Mouse (Mus musculus) liver, embryonic 11.5 days (tissue): ENCODE measurements around the gene Lrrc40. TPM values are rescaled to one million over a fixed set of nuclear protein-coding genes. Genes with fewer than 3 reads are reported as not detected.

Source experiments
- ATAC-seq: fragments of 200-750 bp; cut with Nextera tagmentation; replicated peaks from 2 replicates; pipeline ENCODE4 v1.8.0; 2017; ENCODE audit warnings: moderate number of reproducible peaks, mild to moderate bottlenecking, moderate TSS enrichment, moderate library complexity; ENCODE audit not compliant: low FRiP score
- DNase-seq: peaks from one replicate; pipeline ENCODE4 v3.0.0-alpha.2; 2017; ENCODE audit warnings: low spot score
- H3K27ac ChIP-seq: fragments of 300-500 bp; sonication (generic); 2 replicates; pipeline ENCODE4 v1.5.1; 2014; ENCODE audit warnings: mild to moderate bottlenecking, low read depth, low read length, control low read depth
- H3K27me3 ChIP-seq: fragments of 300-500 bp; sonication (generic); replicated peaks from 2 replicates; pipeline ENCODE4 v1.6.1; 2014; ENCODE audit warnings: low read length, mixed read lengths; ENCODE audit not compliant: control insufficient read depth, insufficient read depth
- H3K36me3 ChIP-seq: fragments of 300-500 bp; sonication (generic); 2 replicates; pipeline ENCODE4 v1.6.1; 2014; ENCODE audit warnings: mild to moderate bottlenecking, low read length, moderate library complexity, mixed read lengths; ENCODE audit not compliant: control insufficient read depth, insufficient read depth
- H3K4me1 ChIP-seq: fragments of 300-500 bp; sonication (generic); replicated peaks from 2 replicates; pipeline ENCODE4 v1.6.1; 2014; ENCODE audit warnings: low read length, mixed read lengths; ENCODE audit not compliant: control insufficient read depth, insufficient read depth
- H3K4me2 ChIP-seq: fragments of 300-500 bp; sonication (generic); 2 replicates; pipeline ENCODE4 v1.6.1; 2014; ENCODE audit warnings: mild to moderate bottlenecking, control low read depth, moderate library complexity
- H3K4me3 ChIP-seq: fragments of 300-500 bp; sonication (generic); 2 replicates; pipeline ENCODE4 v1.5.1; 2014; ENCODE audit warnings: low read depth, low read length, control low read depth
- H3K9ac ChIP-seq: fragments of 300-500 bp; sonication (generic); 2 replicates; pipeline ENCODE4 v1.6.1; 2014; ENCODE audit warnings: low read depth, low read length, control low read depth
- H3K9me3 ChIP-seq: fragments of 300-500 bp; sonication (generic); 2 replicates; pipeline ENCODE4 v1.6.1; 2016; ENCODE audit warnings: low read length, inconsistent platforms, mixed read lengths; ENCODE audit not compliant: control insufficient read depth
- WGBS: fragments of 180-500 bp; shearing (Covaris S2); extraction: QIAGEN DNeasy Blood & Tissue Kit; methylation state at CpG from one replicate; pipeline ENCODE4 v1.1.7; 2014; 5-methylcytosine and 5-hydroxymethylcytosine counted together
- polyA plus RNA-seq: library from polyadenylated mRNA; unstranded; fragments of >200 nt; fragmentation: Nextera tagmentation; extraction: Ambion mirVana; gene quantifications from 2 replicates; pipeline ENCODE4 v1.2.1, GENCODE M21; 2014

Lrrc40 gene
- polyA plus RNA-seq, 1 experiment from 2014 or later: 64.7 TPM

GRCm38 (mm10) chr3:158103467-158103866 is 67.0 kb downstream of the Lrrc40 start:
- no peaks in the 10 kb centered on the region for H3K4me1 ChIP-seq
- no peak for DNase-seq
- no peaks in the 10 kb centered on the region for H3K9me3 ChIP-seq
- H3K27me3 ChIP-seq: no peaks in the 10 kb centered on the region
- H3K27ac ChIP-seq: no peak overlapping the region
- H3K4me3 ChIP-seq: no peak overlapping the region
- WGBS: 52% methylated on average over 2 of the region's 2 CpGs
- H3K4me2 ChIP-seq: no peak overlapping the region
- H3K36me3 ChIP-seq: no peaks in the 10 kb centered on the region
- no peak for ATAC-seq
- no peak overlapping the region for H3K9ac ChIP-seq

GRCm38 (mm10) chr3:158105260-158105659 is 68.8 kb downstream of the Lrrc40 start:
- no peak overlapping the region for H3K27ac ChIP-seq
- no peaks in the 10 kb centered on the region for H3K36me3 ChIP-seq
- no peak overlapping the region for H3K9ac ChIP-seq
- no peak overlapping the region for H3K4me2 ChIP-seq
- no peak for DNase-seq
- H3K4me1 ChIP-seq: no peaks in the 10 kb centered on the region
- 77% methylated on average over 1 of the region's 1 CpGs for WGBS
- no peaks in the 10 kb centered on the region for H3K9me3 ChIP-seq
- H3K27me3 ChIP-seq: no peaks in the 10 kb centered on the region
- H3K4me3 ChIP-seq: no peak overlapping the region
- ATAC-seq: no peak

Other genes starting within 250 kb of the Lrrc40 start
- gene Cth, start 111.6 kb upstream of the Lrrc40 start, polyA plus RNA-seq: 31.6 and 35.6 TPM in 2 replicates
- gene Ankrd13c, start 89.4 kb upstream of the Lrrc40 start, polyA plus RNA-seq: 26.5 and 28.6 TPM in 2 replicates
- gene Srsf11, start within 50 bp of the Lrrc40 start, polyA plus RNA-seq: 225 and 242 TPM in 2 replicates